Mouse (Mus musculus): ENCODE measurements around the gene Polm.

DNA sequence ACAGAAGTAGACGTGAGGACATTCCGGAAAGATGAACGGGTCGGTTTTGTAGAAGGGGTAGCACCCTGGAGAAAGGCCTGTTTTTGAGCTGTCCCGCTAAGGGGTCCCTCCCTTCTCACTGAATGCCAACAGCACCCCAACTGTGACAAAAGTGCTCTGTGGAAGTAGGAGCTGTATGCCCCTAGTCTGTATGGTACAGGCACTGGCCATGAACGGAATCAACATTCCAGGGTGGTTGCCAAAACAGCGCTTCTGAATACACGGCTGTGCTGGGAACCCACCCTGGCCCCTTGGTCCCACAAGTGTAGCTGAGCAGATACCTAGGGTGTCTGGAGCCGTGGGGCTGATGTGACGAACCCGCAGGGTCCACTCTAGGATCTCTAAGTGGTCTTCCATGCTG is 34.9 kb upstream of the Polm start:
- TF ChIP-seq CTCF (conservative IDR thresholded peaks at IDR 0.05; ENCODE audit: insufficient read depth, insufficient read length, low read depth, low read length): no peak
- no peak for TF ChIP-seq POLR2A (IDR thresholded peaks at IDR 0.05; ENCODE audit: low read depth, low read length)

Data from kidney, adult 2 months (tissue).